Mouse (Mus musculus): ENCODE measurements around the gene Pacs2. TPM values are rescaled to one million over a fixed set of nuclear protein-coding genes. Genes with fewer than 3 reads are reported as not detected.

The Pacs2 gene
- polyA plus RNA-seq, 1 experiment from 2014 or later = 6.9 TPM

- H3K27ac ChIP-seq = peak within 1 kb of the TSS; percentile 79
- no peaks in the 10 kb centered on the region for H3K36me3 ChIP-seq
- ATAC-seq (replicated peaks; ENCODE audit: insufficient number of reproducible peaks, insufficient read depth, low FRiP score, low read depth) = peak; percentile 61; the same call in 1 of the 2 replicates
- H3K9me3 ChIP-seq (replicated peaks) = no peaks in the 10 kb centered on the region
- peaks cover 49% of the 10 kb centered on the region for H3K4me1 ChIP-seq (replicated peaks)
- H3K4me2 ChIP-seq = peak within 1 kb of the TSS; percentile 97
- H3K9ac ChIP-seq = peak within 1 kb of the TSS; percentile 98
- 6% methylated on average over 16 of the region's 53 CpGs for WGBS
- H3K27me3 ChIP-seq = 0 out of 2 replicates have a peak, but pooled peaks cover 3% of the 10 kb centered on the region
- peak within 1 kb of the TSS; percentile 99 for H3K4me3 ChIP-seq
These were observed 83.5 kb downstream of the Pacs2 start, which contains the start of gene Mta1 for GRCm38 (mm10) chr12:113097749-113098281. Gene Mta1 (plus strand): TSS chr12:113098278.

- H3K36me3 ChIP-seq = no peaks in the 10 kb centered on the region
- peak overlapping the region; percentile 79 for H3K27ac ChIP-seq
- 0 out of 2 replicates have a peak, but pooled peaks cover 3% of the 10 kb centered on the region for H3K27me3 ChIP-seq
- peak overlapping the region; percentile 98 for H3K9ac ChIP-seq
- WGBS = 1% methylated on average over 32 of the region's 60 CpGs
- no peaks in the 10 kb centered on the region for H3K9me3 ChIP-seq (replicated peaks)
- H3K4me2 ChIP-seq = peak overlapping the region; percentile 97
- peaks cover 56% of the 10 kb centered on the region for H3K4me1 ChIP-seq (replicated peaks)
- H3K4me3 ChIP-seq = peak overlapping the region; percentile 99
- ATAC-seq (replicated peaks; ENCODE audit: insufficient number of reproducible peaks, insufficient read depth, low FRiP score, low read depth) = peak; percentile 4; the same call in 1 of the 2 replicates
These were observed 84.3 kb downstream of the Pacs2 start for GRCm38 (mm10) chr12:113098530-113099151.

GRCm38 (mm10) chr12:113099470-113100237 is 85.3 kb downstream of the Pacs2 start:
- H3K9me3 ChIP-seq (replicated peaks) = no peaks in the 10 kb centered on the region
- H3K36me3 ChIP-seq = no peaks in the 10 kb centered on the region
- H3K4me1 ChIP-seq (replicated peaks) = peaks cover 63% of the 10 kb centered on the region
- 26% methylated on average over 6 of the region's 6 CpGs for WGBS
- H3K4me3 ChIP-seq = peak overlapping the region; percentile 99
- H3K27me3 ChIP-seq = 0 out of 2 replicates have a peak, but pooled peaks cover 3% of the 10 kb centered on the region
- peak overlapping the region; percentile 97 for H3K4me2 ChIP-seq
- peak overlapping the region; percentile 98 for H3K9ac ChIP-seq
- no peak for ATAC-seq (replicated peaks; ENCODE audit: insufficient number of reproducible peaks, insufficient read depth, low FRiP score, low read depth)
- H3K27ac ChIP-seq = peak overlapping the region; percentile 25; the same call in 1 of the 2 replicates

- Histone ChIP-seq H3K4me2 (peak overlapping the region; percentile 13), H3K4me1 (replicated peaks) (peaks cover 63% of the 10 kb centered on the region), H3K36me3 (no peaks in the 10 kb centered on the region), H3K9ac (no peak overlapping the region; the same call in none of the 2 replicates), H3K9me3 (replicated peaks) (no peaks in the 10 kb centered on the region), H3K27ac (peak overlapping the region; percentile 25), H3K27me3 (0 out of 2 replicates have a peak, but pooled peaks cover 3% of the 10 kb centered on the region), H3K4me3 (no peak overlapping the region; the same call in 1 of the 2 replicates)
- ATAC-seq (replicated peaks; ENCODE audit: insufficient number of reproducible peaks, insufficient read depth, low FRiP score, low read depth) = no peak
- 60% methylated on average over 5 of the region's 5 CpGs for WGBS
These were observed 86.3 kb downstream of the Pacs2 start for GRCm38 (mm10) chr12:113100448-113101076.

- Histone ChIP-seq H3K4me1 (replicated peaks) (peaks cover 65% of the 10 kb centered on the region), H3K4me3 (no peak overlapping the region), H3K9ac (no peak overlapping the region), H3K36me3 (no peaks in the 10 kb centered on the region), H3K9me3 (replicated peaks) (no peaks in the 10 kb centered on the region), H3K27me3 (no peaks in the 10 kb centered on the region), H3K4me2 (peak overlapping the region; percentile 11; the same call in 1 of the 2 replicates), H3K27ac (peak overlapping the region; percentile 25; the same call in 1 of the 2 replicates)
- WGBS = 83% methylated on average over 9 of the region's 9 CpGs
- ATAC-seq (replicated peaks; ENCODE audit: insufficient number of reproducible peaks, insufficient read depth, low FRiP score, low read depth) = no peak
These were observed 87.1 kb downstream of the Pacs2 start for GRCm38 (mm10) chr12:113101251-113101960.

- no peak overlapping the region for H3K4me3 ChIP-seq
- H3K9me3 ChIP-seq (replicated peaks) = no peaks in the 10 kb centered on the region
- no peak overlapping the region for H3K4me2 ChIP-seq
- no peak overlapping the region for H3K27ac ChIP-seq
- no peaks in the 10 kb centered on the region for H3K27me3 ChIP-seq
- peaks cover 69% of the 10 kb centered on the region for H3K4me1 ChIP-seq (replicated peaks)
- 60% methylated on average over 6 of the region's 6 CpGs for WGBS
- no peaks in the 10 kb centered on the region for H3K36me3 ChIP-seq
- H3K9ac ChIP-seq = no peak overlapping the region
- no peak for ATAC-seq (replicated peaks; ENCODE audit: insufficient number of reproducible peaks, insufficient read depth, low FRiP score, low read depth)
These were observed 88.2 kb downstream of the Pacs2 start for GRCm38 (mm10) chr12:113102461-113102860.

GRCm38 (mm10) chr12:113103846-113104451 is 89.6 kb downstream of the Pacs2 start:
- Histone ChIP-seq H3K4me2 (no peak overlapping the region), H3K27me3 (no peaks in the 10 kb centered on the region), H3K27ac (no peak overlapping the region), H3K9ac (no peak overlapping the region), H3K9me3 (replicated peaks) (no peaks in the 10 kb centered on the region), H3K4me3 (no peak overlapping the region), H3K36me3 (no peaks in the 10 kb centered on the region), H3K4me1 (replicated peaks) (peaks cover 70% of the 10 kb centered on the region)
- no peak for ATAC-seq (replicated peaks; ENCODE audit: insufficient number of reproducible peaks, insufficient read depth, low FRiP score, low read depth)
- 77% methylated on average over 8 of the region's 8 CpGs for WGBS

- Histone ChIP-seq H3K9me3 (replicated peaks) (no peaks in the 10 kb centered on the region), H3K4me2 (no peak overlapping the region), H3K9ac (no peak overlapping the region), H3K27ac (no peak overlapping the region), H3K4me1 (replicated peaks) (peaks cover 51% of the 10 kb centered on the region), H3K4me3 (no peak overlapping the region), H3K27me3 (no peaks in the 10 kb centered on the region), H3K36me3 (no peaks in the 10 kb centered on the region)
- WGBS = 79% methylated on average over 6 of the region's 6 CpGs
- no peak for ATAC-seq (replicated peaks; ENCODE audit: insufficient number of reproducible peaks, insufficient read depth, low FRiP score, low read depth)
These were observed 92.1 kb downstream of the Pacs2 start for GRCm38 (mm10) chr12:113106386-113106785.

- Histone ChIP-seq H3K4me3 (no peak overlapping the region), H3K27me3 (no peaks in the 10 kb centered on the region), H3K4me1 (replicated peaks) (peaks cover 43% of the 10 kb centered on the region), H3K4me2 (no peak overlapping the region), H3K9ac (no peak overlapping the region), H3K9me3 (replicated peaks) (no peaks in the 10 kb centered on the region), H3K36me3 (peaks cover 1% of the 10 kb centered on the region; the same call in 1 of the 2 replicates), H3K27ac (no peak overlapping the region)
- 63% methylated on average over 4 of the region's 4 CpGs for WGBS
- ATAC-seq (replicated peaks; ENCODE audit: insufficient number of reproducible peaks, insufficient read depth, low FRiP score, low read depth) = no peak
These were observed 93.3 kb downstream of the Pacs2 start for GRCm38 (mm10) chr12:113107431-113108124.
